Mouse (Mus musculus): ENCODE results near the gene Slc11a2.
"Not testable (repeated sequence)": the region's sequence is repeated elsewhere in the genome, so short reads cannot be mapped to it uniquely, and the experiment has no call there.

The Slc11a2 gene

DNA sequence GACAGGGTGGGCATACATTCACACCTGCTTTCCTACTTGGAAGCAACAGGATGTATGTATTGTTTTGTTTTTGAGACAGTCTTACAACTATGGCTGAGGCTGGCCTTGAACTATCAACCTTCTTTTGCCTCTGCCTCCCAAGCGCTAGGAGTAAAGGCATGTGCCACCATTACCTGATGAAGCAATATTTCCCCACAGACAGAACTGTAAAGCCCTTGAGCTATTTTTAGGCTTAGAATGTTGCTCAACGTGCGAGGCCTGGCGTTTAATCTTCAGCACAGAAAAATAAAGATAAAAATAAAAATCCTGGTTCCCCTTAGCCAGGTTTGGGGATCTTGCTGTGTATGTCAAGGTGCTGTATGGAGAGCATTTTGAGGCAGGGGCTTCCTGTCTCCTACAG lies 11.2 kb upstream of the Slc11a2 start:
- no peak for DNase-seq (ENCODE audit: low read depth, low spot score)

DNA sequence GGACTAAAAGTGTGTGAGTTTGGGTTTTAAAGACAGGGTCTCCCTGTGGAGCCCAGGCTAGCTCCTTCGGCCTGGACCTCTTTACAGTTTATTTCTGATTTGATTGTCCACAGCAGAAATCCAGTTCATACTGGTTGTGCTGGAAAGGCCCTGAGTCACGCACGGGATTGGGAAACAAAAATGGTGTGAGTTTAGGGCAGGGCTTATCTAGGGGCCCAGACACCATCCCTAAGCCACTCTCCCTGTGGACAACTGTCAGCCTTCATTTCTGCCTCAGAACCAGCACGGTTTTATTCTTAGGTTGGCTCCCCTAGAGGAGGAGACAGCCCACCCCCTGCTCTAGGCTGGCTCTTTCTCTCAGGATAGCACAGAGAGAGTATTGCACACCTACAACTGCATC lies 8.4 kb upstream of the Slc11a2 start:
- no peak for DNase-seq (ENCODE audit: low read depth, low spot score)

DNA sequence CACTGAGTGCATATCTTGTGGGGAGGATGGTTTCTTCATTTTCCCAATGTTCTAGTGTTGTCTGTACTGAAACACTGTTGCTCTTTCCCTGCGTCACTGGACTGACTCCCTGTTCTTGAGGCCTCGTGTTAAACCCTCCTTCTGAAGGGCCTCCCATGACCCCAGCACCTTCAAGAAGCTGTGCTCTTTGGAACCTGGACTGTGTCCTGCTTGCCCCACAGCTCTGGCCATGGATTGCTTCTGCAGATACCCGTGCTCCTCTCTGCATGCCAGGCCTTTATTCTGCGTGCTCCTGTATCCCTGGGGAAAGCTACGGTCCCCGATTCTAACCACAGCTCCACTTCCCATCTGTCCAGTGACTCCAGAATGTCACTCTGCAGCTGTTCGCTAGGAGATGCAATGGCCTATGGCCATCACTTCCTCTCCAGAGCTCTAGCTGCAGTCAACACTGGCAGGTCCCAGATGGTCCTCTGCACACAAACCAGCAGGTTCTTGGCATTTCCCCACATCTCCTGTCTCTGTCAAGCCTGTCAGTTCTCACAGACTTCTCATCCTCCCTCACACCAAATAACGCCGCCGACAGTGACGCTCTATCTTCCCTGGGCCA lies 5.2 kb upstream of the Slc11a2 start:
- no peak for DNase-seq (ENCODE audit: low read depth, low spot score)

DNA sequence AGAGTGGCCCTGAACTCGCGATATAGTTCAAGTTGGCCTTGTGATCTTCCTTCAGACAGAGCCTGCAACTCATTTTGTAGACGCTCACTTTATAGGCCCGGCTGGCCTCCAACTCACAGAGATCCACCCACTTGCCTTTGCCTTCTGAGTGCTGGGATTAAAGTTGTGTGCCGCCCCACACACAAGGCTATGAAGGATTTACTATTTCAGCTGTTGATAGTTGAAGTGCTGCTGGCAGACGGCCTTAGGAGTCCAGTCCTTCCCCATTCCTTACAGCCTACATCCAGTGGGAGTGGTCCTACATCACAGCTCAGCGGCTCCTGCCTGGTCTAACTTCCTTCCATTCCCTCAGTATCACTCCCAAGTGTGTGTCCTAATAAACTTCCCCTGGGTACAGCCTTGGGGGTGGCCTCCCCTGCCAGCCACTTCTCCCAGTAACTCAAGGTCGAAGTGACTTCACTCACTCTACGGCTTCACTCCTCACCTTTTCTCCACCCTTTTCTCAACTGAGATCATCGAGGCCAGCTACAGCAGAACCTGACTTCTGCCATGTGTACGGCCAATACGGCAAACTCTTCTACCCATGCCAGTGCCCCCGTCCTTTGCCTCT lies 3.5 kb upstream of the Slc11a2 start:
- no peak for DNase-seq (ENCODE audit: low read depth, low spot score)

DNA sequence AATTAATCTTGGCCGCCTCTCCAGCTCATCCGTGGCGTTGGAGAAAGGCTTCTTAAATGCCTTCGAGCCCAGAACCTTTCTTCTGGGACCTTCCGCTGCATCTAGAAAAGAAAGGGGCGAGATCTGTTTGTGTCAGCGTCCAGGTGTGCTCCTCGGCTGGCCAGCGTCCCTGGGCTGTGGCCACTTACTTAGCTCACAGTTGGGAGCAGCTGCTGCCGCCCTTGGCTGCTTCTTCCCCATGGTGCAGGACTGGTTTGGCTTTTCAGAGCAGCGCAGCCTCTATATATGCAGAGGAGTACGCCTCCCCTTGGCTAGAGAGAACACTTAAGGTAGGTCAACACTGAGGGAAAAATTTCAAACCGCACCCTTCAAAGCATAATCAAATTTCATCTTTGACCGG lies 956 bp downstream of the Slc11a2 start:
- no peak for DNase-seq (ENCODE audit: low read depth, low spot score)

DNA sequence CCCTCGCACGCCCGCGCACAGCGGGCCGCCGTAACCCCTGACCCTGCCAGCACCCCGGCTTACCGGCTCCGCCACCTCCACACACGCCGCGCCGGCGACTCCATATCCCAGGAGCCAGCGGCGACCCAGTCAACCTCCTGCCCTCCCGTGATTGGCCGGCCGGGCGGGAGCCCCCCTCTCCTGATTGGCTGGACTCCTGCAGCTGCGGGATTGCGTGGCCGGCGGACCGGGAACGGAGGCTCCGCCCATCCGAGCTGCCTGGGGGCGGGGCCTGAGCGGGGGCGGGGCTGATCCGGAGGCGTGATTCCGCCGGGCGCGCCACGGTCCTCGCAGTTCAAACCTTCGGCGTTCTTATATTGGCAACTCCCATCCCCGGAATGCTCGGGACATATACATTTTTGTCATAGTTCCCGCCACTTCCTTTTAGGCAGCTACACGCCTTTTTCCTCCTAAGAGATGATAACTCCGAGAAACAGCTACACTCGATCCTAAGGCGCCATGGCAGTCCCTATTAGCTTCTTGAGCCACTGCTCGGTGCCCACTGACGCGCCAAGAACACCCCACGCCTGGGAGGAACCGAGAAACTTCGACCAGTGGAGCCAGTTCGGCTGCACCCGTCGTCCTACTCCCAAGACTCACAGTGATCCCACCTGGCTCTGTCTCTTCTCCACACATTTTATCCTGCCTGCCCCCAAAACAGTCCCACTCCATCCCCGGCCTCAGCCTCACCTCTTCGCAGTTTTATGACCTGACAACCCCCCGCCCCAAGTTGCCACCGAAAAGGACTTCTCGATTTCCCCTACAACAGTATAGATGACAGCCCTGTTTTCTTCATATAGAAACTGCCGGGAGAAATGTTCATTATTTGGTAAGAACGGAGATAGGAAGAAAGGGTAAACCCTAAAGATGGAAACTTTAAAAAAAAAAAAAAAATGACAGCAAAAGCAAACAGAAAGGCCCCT lies 1.7 kb downstream of the Slc11a2 start:
- peak; percentile 95 for DNase-seq (ENCODE audit: low read depth, low spot score)

DNA sequence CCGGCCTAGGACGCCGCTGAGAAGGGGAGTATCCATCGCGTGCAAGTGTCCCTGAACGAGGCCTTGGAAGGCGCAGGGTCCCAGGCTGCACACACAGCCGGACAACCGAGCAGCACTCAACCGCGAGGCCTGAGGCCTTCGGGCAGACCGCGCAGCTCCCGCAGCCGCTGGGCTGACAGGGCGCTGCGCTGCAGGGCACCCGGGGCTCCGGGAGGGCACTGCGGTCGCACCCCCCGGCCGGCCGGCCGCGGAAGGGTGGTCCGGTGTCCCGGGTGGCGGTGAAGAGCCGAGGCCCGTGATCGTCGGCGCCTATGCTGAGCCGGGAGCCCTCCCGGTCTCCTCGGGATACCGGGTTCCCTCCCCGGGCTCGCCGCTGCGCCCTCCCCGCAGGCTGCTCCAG lies 2.4 kb downstream of the Slc11a2 start:
- DNase-seq (ENCODE audit: low read depth, low spot score): no peak

DNA sequence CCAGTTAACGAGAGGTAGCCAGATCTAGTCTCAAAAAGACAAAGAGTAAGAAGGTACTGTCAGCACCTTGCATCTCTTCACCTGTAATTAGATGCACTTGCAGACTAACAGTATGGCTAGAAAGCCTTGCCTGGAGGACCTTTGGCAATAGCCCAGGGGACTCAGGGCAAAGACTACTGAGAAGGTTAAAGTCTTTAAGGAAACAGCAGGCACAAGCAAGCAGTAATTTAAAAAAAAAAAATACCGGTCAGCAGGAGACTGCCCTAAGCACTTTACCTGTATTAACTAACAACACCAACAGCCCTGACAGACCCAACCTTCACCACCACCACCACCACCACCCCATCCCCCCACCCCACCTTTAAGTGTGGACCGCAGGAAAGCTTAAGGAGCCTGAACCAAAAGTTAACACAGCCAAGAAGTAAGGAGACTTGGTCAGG lies 3.1 kb downstream of the Slc11a2 start, which contains the start of gene Gm5475:
Gene Gm5475, plus strand, starts transcription at position 390 of the 440 bp plus-strand sequence.
- DNase-seq (ENCODE audit: low read depth, low spot score): not testable (repeated sequence)

DNA sequence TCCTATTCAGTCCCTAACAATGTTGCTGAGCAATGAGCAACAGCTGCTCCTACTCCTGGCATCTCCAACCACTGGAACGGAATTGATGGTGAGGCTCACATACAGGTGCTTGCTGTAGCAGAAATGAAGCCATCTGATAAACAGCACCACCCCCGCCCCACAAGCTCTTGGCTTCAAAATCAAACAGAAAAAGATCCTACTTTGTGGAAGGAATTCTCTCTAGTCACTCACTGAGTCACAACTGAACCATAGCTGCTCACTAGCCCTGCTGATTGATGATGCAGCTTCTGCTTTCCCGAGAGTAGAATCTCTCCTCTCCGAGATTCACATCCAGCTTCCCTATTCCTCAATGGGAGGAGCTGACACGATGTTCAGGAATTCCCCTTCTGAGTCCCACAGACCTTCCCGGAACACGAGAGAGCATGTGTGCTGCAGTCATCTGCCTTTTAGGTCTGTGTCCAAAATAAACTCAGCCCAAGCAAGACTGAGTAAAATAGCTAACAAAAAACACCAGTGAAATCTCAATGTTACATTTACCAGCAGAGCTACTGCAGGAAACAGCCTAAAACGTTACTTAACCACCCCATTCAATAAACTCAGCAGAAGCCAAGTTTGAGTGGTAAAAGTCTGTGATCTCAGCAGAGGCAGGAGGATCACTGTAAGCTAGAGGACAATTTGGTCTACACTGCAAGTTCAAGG lies 3.7 kb downstream of the Slc11a2 start:
- DNase-seq (ENCODE audit: low read depth, low spot score): no peak

DNA sequence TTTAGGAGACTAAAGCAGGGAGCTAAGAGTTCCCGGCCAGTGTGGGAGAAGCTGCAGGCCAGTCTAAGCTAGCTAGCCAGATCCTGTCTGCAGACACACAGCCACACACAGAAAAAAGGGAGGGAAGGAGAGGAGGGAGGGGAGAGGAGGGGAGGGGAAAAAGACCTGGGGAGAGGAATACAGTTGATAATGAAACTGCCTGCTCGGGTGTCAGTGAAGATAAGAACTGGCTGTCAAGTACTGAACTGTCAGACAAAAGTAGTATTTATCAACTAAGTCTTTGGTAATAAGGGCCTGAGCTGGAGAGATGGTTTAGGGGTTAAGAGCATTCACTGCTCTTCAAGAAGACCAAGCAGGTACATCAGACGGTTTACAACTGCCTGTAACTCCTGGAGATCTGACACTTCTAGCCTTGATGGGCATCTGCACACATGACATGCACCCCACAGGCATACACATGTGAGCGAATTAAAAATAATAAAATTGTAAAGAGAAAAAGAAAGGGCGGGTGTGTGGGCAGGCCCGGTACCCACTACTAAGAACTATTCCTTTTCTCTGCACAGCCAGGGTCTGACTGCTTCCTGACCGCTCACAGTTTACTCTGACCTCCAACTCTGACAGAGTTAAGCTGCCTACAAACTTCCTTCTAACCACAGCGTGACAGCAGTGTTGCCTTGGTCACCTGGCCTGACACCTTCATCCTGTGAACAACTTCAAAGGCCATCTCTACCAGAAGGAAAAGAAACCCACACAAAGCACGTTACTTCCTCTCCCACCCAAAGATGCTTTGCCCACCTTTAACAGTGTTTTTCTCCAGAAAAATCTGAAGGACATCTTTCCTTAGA lies 4.7 kb downstream of the Slc11a2 start:
- no peak for DNase-seq (ENCODE audit: low read depth, low spot score)

DNA sequence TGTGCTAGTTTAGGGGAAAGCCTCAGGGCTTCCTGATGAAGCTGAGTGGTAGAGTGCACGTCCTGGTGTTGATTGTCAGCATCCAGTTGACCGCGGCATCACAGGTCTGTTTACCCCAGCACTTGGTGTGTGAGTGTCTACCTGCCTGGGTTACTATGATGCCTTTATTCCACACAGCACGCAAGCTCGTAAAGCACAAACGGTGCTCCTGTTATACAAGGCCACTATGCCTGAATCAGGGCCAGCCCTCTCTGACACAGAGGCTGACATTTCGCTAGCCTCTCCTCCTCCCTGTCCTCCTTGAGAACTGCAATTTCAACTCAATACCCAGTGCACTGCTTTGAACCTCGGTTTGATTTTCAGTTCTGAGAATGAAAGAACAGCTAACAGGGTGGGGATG lies 5.6 kb downstream of the Slc11a2 start:
- DNase-seq (ENCODE audit: low read depth, low spot score): peak; percentile 72

DNA sequence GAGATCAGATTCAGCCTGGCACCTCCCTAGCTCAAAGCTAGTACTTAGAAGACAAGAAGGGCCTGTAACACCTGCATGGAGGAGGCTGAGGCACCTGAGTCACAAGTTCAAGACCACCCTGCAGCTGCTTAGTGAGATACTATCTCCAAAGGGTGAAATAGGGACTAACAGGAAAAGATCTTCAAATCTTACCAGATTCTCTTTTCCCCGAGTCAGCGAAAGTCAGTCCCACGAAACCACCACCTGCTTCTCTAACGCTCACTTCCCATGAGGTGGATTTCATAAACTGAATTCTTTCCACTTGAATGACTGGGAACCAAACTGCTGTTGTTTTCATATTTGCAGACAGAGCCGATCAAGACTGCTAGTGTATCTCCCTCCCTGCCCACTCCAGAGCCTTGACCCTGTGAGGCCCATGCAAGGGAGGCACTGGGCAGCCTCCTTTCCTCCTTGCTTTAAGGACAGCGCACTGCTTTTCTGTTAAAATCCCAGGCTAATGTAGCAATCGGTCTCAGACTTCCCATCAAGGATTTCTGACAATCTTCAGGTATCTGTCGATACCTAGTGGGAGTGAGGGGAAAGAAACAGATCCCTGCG lies 6.9 kb downstream of the Slc11a2 start:
- DNase-seq (ENCODE audit: low read depth, low spot score): no peak

DNA sequence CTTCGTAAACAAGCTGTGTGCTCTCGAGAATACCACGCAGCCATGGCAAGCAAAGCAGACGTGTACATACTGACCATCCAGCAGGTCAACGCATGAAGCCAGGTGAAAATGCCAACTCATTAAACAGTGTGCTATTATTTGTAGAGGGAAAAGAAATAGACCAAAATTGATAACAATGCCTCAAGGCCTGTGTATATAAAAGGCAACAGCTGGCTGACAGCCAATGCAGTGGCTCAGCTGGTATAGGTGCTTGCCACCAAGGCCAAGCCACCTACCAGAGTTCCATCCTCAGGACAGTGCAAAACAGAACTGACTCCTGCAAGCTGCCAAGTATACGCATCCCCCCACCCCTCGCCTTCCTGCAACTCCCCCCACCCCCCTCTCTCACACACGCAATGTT lies 9.2 kb downstream of the Slc11a2 start:
- no peak for DNase-seq (ENCODE audit: low read depth, low spot score)

DNA sequence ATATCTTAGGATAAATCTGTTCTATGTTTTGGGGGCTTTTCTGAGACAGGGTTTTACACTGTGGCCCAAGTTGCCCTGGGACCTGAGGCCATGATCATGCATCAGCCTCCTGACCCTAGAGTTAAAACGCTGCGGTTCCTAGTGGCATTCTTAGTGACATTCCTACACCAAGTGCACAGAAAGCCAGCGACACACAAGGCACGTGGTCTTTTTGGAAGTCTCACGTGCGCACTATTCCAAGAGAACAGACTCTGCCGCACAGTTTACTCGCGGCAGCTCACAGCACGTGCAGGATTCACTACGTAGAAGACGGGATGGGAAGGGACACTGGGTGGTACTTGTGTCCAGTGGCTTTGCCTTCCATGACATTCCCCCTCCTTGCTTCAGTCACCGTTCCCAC lies 9.9 kb downstream of the Slc11a2 start:
- no peak for DNase-seq (ENCODE audit: low read depth, low spot score)

DNA sequence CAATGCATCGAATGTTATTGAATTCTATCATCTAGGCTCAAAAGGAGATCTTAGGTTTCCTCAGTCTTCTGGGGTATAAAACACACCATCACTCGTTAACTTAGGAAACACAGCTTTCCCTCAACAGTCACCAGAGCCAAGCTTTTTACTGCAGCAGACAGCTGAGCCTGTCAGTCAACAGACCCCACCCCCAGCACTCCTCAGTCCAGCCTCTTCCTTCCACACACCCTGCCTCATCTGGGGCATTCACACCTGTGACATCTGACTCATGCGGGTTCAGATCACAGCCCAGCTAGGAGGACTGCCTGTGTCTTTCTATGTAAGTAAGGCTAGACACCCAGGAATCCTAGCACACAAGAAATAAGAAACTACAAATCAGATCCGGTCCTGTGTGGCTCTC lies 10.9 kb downstream of the Slc11a2 start:
- DNase-seq (ENCODE audit: low read depth, low spot score): peak; percentile 88

DNA sequence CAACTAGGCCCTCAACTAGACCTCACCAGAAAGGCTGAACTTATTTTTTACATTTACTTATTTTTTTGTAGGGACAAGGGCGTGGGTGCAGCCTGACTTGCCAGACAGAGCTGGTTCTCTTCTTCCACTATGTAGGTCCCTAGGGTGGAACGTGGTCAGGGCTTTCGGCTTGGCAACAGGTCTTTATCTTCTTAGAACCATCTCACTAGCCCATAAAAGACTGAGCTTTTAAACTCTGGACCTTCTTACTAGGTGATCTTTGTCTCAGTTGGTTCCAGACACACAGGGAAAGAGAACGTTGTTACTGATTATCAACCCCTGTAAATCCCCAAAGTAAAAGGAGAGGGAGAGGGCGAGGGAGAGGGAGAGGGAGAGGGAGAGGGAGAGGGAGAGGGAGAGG lies 11.6 kb downstream of the Slc11a2 start:
- no peak for DNase-seq (ENCODE audit: low read depth, low spot score)

DNA sequence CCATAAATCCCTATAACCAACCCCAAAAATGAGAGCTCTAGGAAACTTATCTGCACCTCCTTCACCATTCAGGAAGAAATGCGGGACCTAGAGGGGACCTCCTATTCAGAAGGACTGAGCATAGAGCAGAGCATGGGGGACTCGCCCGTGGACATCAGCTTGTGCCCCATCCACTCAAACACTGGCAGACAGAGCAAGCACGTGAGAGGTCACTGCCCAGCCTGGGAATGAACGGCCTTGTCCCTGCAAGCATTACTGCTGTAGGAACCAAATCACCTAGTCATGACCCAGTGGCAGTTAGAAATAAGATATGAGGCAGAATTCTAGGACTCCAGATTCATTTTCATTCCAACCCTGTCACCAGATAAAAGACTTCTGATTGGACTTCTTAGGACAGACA lies 13.1 kb downstream of the Slc11a2 start:
- DNase-seq (ENCODE audit: low read depth, low spot score): no peak

DNA sequence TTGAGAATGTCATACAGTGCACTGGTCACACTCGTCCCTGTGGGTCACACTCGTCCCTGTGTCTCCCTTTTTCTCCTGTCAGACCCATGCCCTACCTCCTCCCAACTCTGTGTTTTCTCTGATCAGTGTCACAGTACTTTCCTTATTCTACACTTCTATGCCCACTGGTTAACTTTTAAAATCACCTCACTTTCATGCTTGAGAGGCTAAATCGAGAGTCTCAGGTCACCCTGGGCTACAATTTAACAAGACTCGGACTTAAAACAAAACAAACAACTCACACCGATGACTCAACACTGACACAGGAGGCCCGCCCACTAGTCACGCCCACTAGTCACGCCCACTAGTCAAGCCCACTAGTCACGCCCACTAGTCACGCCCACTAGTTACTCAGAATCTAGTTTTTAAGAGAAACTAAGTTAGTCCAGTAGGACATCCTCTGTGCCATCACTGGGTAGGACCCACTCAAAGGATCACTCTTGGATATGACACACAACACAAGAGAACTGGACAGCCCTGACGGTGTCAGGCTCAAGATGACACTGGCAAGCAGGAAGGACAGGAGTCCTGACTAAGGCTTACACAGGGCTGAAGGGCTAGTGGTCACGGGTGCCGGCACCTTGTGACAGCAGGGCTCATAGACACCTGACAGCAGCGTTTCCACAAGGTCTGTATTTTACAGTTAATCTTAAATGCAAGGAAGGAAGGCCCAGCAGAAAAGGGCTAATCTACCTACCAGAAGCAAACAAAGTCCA lies 13.8 kb downstream of the Slc11a2 start:
- DNase-seq (ENCODE audit: low read depth, low spot score): no peak

DNA sequence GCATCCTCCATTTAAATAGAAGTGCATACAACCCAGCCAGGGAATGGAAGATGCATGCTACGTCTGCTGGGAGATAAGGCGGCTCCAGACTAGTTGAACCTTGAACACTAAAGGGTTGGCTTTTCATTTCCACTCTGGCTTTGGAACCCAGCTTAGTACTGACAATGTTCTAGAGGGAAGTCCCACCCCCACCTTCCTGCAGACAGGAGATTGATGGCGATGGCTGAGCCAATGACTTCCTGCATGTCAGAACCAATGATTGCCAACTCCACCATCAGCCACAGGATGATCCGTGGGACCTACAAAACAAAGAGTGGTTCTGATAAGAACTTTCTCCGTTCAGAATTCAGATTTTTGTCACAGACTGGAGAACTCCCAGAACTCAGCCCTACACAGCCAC lies 18.8 kb downstream of the Slc11a2 start:
- no peak for DNase-seq (ENCODE audit: low read depth, low spot score)
